Mouse (Mus musculus) frontal cortex, postnatal 14 days (tissue): ENCODE results near the gene Olfr808.

Experiments
- DNase-seq, 2 experiments: peaks; one replicate each; pipeline ENCODE4 v3.0.0; 2022; ENCODE audit warnings: low spot score in 2 of 2

Gene Olfr808

DNA sequence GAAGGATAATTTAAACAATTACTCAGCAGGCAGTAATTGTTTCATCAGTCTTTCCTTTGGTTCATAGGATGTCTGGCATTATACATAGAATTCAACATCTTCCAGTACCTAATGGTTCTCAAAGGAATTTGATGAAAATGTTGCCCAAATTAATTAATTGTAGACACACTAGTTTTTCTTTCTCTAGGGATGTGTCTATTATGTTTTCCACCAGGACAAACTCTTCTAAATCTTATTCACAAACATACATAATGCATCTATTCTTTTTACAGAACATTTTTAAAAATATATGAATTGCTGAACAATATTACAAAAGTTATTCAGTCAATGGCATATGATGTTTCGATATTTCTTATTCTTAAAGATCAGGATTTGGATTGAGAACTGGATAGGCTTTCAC lies at the start of gene Olfr808:
Gene Olfr808 (plus strand): TSS at position 301 of the 400 bp plus-strand sequence.
- DNase-seq, result no peak

DNA sequence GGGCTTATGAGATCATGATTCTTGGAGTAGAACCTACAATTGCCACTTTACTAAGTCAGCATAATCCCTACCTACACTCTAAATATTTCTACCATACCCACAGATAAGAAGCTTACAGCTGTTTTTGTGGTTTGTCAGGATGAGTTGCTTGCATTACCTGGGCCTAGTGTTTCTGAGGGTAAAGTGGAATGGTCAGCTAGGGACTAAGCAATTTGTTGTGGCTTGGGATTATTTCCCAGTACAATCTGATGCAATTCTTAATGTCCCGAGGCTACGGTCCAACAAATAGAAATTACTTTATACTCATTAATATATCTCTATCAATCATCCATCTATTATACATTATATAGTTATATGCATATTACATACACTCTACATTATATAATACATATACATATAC lies 36.0 kb upstream of the Olfr808 start, which contains the start of gene Olfr805:
Gene Olfr805 (minus strand): TSS at position 101 of the 400 bp plus-strand sequence.
- no peak for DNase-seq

DNA sequence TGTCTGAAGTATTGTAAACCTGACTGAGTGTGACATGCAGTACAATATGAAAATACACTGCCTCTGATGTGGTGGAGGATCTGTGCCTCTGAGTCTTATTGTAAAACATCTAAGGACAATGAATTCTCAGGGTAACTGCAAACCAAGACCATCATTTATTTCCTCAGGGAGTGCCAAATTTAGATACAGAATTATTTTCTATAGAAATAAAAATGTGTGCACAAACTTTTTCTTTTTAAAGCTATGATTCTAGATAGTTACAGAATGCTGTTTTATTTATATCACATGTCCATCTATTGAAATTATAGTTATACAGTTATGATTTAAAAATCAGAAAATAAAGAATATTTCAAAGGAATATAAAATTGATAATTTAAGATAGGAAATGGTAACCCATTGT lies 23.5 kb upstream of the Olfr808 start, which contains the start of gene Olfr806:
Gene Olfr806 (minus strand): TSS at position 101 of the 400 bp plus-strand sequence.
- DNase-seq, result no peak

DNA sequence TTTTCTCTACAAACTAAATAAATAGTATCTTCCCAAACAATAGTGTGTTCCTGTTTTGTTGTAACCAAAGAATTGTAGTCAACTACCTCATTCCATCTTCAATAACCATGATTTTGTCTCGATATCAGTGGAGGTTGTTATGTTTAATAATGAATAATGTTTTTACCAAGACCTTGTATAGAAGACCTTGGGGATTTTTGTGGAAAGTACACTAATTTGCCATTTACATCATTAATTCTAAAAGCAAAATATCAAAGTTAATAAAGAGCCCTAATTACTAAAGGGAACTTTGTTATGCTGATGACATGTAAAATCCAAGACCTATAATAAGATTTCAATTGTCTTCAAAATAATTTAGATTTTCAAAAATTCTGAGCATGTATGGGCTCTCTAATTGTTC lies 7.6 kb upstream of the Olfr808 start, which contains the start of gene Olfr807:
Gene Olfr807 (minus strand): TSS at position 101 of the 400 bp plus-strand sequence.
- DNase-seq, result no peak

DNA sequence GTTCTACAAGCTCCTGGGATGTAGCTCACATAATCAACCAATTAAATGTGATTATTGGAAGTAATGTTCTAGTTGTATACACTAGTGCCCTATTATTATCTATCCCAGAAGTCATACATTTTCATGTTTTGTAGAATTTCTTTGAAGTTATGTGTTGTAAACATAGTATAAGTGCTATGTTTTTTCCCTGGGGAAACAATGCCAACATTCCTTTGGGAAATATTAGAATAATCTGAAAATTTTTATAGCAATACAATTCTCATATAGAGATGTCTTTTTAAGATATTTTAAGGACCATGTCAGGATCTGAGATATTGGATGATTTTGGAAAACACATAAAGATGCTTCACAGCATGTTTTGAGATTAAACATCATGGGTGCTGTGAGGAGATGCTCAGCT lies 9.1 kb downstream of the Olfr808 start, which contains the start of gene Olfr809:
Gene Olfr809 (plus strand): TSS at position 301 of the 400 bp plus-strand sequence.
- no peak for DNase-seq

DNA sequence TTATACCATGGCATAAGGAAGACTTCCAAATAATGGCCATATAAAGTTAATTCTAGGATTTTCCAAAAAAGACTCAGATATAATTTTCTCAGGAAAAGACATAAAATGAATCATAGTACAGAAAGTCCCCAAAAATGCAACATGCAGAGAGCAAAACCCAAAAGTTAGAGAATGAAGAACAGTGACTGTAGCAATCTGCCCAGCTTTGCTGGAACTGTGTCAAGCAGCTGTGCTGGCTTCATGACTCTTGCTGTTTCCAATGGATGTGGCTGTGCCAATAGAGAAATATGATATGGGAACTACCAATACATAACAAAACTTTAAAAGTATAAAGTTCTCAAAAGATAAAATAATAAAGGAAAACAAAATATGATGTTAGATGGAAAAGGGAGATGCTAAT lies 12.8 kb downstream of the Olfr808 start:
- DNase-seq, result no peak

DNA sequence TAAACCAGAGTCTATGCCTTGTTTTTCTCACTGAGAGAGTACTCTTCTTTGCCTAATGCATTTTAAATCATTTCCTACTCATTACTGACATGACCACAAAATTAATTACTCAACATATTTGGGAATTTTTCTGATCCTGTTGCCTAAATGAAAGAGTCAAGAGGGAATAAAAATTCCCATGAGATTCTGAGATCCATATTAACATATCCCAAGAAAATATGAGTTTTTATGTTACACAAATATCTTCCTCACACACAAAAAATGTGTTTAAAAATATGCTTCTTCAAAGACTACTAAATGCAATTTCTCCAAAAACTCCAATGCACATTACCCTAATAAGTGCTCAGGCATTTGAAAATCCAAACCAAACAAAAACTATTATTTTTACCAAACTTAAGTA lies 29.5 kb downstream of the Olfr808 start, which contains the start of gene Olfr810:
Gene Olfr810 (minus strand): TSS at position 101 of the 400 bp plus-strand sequence.
- DNase-seq, result no peak

DNA sequence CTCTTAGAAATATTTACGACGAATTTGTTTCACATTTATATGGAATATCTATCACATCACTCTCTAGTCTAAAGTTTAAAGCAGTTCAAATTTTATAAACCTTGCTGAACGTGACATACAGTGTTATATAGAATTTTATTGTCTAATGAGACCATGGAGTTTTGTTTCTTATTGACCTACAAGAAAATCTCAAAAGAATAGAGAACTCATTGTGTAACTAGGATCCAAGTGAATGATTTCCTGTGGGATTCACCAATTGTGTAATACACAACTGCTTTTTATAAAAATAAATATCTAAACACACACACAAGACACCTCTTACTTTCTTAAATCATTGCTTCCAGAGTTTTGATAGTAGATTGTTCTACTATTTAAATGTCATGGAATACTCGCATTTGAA lies 39.0 kb downstream of the Olfr808 start, which contains the start of gene Olfr811:
Gene Olfr811 (minus strand): TSS at position 101 of the 400 bp plus-strand sequence.
- no peak for DNase-seq
